Mouse (Mus musculus) WW6 (cell line): ENCODE results near the gene Dvl2.
A peak's percentile ranks its signal among the peaks of the same experiment; 100 is the strongest.

Experiments used
- DNase-seq: peaks from one replicate; pipeline ENCODE4 v3.0.0-alpha.2; 2013; ENCODE audit warnings: low read depth, low spot score

Dvl2 gene

GRCm38 (mm10) chr11:69981141-69981762, 19.1 kb upstream of the Dvl2 start, which contains the start of gene Ctdnep1:
Gene Ctdnep1, plus strand, starts transcription at chr11:69981156.
- no peak for DNase-seq

DNA sequence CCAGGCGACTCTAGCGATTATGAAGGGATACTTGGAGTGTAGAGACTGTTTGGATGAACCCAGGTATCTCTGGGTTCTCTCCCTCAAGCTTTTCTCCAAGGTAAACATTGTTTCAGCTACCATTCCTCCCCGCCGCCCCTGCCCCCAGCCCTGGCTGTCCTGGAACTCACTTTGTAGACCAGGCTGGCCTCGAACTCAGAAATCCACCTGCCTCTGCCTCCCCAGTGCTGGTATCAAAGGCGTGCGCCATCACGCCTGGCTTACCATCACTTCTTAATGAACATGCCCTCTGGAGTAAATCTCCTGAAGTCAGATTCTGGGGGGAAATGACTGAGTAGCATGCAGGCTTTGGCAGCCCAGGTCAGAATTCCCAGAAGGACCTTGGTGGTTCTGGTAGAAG, 18.2 kb upstream of the Dvl2 start, which contains the start of gene Elp5:
Gene Elp5, minus strand, starts transcription at position 293 of the 400 bp plus-strand sequence.
- DNase-seq, result no peak

- DNase-seq, result no peak
Measured at GRCm38 (mm10) chr11:69982877-69983276, 17.5 kb upstream of the Dvl2 start.

GRCm38 (mm10) chr11:69983377-69983776, 17.0 kb upstream of the Dvl2 start:
- no peak for DNase-seq

GRCm38 (mm10) chr11:69984431-69984830, 16.0 kb upstream of the Dvl2 start:
- DNase-seq, result no peak

GRCm38 (mm10) chr11:69989949-69990348, 10.4 kb upstream of the Dvl2 start:
- no peak for DNase-seq

- peak; percentile 93 for DNase-seq
Measured at GRCm38 (mm10) chr11:69990850-69991691, 9.3 kb upstream of the Dvl2 start, which contains the start of gene Gabarap. Gene Gabarap, plus strand, starts transcription at chr11:69991143.

DNA sequence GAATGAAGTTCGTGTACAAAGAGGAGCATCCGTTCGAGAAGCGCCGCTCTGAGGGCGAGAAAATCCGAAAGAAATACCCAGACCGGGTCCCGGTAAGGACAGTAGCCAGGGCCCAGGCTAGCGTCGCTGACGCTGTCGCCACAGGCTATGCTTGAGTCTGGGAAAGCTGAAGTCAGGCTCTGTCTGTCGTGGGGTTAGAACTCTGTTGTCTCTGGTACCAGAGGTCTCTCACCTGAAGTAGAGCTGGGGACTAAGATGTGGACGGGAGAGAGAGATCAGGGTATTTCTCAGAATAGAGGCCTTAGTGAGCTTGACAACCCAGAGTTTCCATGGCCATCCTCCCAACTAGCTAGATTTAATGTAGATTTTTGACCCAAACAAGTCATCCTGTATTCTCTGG, 8.7 kb upstream of the Dvl2 start:
- no peak for DNase-seq

GRCm38 (mm10) chr11:69992396-69992795, 8.0 kb upstream of the Dvl2 start:
- DNase-seq, result no peak

DNA sequence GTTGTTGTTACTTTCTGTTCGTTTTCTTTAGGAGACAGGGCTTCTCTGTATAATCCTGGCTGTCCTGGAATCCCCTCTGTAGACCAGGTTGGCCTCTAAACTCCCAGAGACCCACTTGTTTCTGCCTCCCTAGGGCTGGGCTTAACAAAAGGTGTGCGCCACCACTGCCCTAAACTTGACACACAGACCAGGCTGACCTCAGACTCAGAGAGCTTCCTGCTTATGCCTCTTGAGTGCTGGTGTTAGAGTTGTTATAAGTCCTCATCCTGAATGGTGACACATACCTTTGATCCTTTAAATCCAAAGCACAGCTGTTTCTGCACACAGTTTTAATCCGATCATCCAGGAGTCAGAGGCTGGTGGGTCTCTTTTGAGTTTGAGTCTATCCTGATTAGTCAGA, 7.5 kb upstream of the Dvl2 start:
- DNase-seq, result no peak

GRCm38 (mm10) chr11:69994401-69995090, 5.8 kb upstream of the Dvl2 start:
- no peak for DNase-seq

DNA sequence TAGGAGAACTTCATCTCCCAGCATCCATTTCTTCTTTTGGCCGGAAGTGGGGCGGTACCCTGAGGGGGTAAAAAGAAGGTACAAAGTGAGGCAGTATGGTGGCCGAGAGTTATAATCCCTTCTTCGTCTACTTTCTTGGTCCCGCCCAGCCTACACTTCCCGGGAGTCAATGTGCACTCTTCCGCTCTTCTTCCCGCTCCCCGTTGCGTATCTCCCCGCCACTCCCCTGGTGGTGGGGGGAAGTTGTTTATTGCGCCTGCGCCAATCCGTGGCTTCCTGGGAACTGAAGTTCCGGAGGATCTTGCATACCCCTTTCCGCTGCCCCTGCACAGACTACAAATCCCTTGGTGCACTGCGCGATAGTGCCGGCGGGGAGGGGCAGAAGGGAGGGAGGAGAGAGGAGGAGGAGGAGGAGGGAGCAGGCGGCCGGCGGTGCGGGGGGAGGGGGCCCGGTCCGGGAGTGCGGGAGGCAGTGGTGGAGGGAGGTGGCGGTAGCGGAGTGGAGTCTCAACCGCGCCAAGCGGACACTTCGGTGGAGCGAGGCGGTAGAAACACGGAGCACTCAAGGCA, 4.9 kb upstream of the Dvl2 start, which contains the start of gene Phf23:
Gene Phf23, plus strand, starts transcription at position 387 of the 570 bp plus-strand sequence.
- peak; percentile 99 for DNase-seq

DNA sequence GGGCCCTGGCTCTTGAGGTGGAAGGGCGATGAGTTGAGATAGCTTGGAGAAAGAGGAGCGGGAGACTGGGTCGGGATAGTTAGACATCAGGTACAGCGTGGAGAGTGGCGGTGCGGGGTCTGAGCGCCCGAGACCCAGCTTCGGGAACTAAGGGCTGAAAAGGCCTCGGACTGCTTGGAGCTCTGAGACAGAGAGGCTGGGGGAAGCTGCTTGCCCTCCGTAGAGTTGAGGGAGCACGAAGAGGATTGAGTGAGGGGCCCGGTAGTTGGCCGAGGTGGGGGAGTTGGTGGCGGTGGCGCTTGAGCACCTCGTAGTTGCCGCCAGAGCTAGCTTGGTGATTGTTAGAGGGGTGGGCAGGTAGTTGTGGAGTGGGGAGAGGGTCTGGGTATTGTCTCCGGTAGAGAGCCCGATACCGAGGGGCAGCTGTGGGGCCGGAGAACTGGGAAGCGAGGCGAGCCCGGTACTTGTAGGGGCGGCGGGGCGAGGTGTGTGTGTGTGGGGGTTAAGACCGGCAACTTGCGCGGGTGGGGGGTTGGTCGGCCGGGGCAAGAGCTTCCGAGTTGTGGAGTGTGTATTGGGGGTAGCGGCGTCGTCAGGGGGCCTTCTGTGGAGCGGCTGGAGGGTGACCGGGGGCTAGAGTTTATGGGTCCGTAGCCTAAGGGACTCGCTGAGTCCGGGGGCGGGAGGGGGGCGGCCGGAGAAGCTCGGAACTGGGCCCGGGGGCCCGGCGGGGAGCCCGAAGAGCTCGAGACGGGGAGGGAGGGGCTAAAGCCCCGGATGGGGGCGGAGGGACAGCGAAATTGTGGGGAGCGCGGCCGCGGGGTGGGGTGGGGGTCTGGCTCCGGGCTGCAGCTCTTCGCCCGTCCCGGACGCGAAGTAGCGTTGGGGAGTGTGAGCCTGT, 4.0 kb upstream of the Dvl2 start:
- no peak for DNase-seq

DNA sequence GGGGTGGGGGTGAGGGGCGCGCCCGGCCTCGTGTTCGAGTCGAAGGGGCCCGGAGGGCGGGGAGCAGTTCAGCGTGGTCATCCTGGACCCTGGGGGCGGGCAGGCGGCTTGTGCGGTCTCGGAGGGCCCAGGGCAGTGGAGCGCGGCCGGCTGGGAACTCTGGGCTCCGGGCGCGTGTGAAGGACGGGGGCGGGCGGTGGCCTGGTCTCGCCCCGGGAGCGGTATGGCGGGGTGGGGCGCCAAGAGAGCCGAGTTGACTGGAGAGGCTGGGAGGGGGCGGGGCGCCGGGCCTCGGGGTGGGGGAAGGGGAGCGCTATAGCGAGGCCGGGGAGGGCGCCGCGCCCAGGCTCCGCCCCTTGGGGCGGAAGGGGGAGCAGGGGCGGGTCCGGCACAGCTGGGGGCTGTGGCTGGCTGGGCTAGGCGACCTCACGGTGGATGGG, 3.3 kb upstream of the Dvl2 start:
- peak; percentile 81 for DNase-seq

DNA sequence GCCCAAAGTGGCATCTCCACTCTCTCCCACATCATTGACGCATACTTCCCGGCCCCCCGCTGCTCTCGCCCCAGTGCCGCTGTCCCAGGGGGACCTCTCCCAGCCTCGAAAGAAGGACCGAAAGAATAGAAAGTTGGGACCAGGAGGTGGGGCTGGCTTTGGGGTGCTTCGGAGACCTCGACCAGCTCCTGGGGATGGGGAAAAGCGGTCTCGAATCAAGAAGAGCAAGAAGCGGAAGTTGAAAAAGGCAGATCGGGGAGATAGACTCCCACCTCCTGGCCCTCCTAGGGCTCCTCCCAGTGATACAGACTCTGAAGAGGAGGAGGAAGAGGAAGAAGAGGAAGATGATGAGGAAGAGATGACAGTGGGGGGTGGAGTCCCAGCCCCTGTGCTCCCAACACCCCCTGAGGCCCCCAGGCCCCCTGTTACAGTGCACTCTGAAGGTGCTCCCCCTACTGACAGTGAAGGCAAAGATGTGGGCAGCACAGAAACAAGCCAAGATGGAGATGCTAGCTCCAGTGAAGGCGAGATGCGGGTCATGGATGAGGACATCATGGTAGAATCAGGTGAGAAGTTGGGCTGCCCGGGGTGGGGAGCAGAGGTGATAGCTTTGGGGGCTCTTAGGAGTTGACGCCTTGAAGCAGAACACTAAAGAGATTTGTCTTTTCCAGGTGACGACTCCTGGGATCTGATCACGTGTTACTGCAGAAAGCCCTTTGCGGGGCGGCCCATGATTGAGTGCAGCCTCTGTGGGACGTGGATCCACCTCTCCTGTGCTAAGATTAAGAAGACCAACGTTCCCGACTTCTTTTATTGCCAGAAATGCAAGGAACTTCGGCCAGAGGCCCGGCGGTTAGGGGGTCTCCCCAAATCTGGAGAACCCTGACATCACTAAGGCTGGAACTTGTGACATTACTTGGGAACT, 1.6 kb upstream of the Dvl2 start:
- DNase-seq, result no peak

GRCm38 (mm10) chr11:69999666-70000065, 729 bp upstream of the Dvl2 start:
- DNase-seq, result no peak

- DNase-seq, result no peak
Measured at GRCm38 (mm10) chr11:70001159-70001558, 764 bp downstream of the Dvl2 start.

DNA sequence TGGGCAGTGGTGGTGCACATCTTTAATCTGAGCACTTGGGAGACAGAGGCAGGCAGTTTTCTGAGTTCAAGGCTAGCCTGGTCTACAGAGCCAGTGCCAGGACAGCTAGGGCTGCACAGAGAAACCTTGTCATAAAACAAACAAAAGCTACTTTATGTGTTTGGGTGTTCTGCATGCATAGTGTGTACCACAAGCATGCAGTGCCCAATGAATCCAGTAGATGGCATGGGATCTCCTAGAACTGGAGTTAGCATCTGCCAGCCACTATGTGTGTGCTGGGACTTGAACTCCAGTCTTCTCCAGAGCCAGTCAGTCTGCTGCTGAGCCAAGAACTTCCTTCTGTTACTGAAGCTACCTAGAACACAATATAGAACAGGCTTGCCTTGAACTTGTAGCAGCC, 1.5 kb downstream of the Dvl2 start:
- DNase-seq, result peak; percentile 52

- DNase-seq, result no peak
Measured at GRCm38 (mm10) chr11:70002471-70002870, 2.1 kb downstream of the Dvl2 start.

DNA sequence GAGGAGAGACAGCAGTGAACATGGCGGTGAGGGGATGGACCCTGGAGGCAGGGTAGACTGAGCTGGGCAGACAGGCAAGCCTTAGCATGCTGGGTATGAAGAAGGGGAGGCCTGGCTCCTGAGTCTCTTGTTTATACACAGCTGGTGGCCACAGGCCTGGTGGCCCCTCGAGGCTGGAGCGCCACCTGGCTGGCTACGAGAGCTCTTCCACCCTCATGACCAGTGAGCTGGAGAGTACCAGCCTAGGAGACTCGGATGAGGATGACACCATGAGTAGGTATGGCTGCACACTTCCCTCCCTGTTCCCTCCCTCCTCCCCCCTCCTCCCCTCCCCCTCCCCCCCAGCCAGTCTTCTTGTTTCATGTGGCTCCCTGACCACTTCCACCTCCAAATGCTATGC, 5.1 kb downstream of the Dvl2 start:
- DNase-seq, result peak; percentile 40
